Mouse (Mus musculus) retina, adult 2 months (tissue): ENCODE measurements around the gene Itpr2.

Source experiments
- DNase-seq: peaks from one replicate; pipeline ENCODE4 v3.0.0-alpha.2; 2012; ENCODE audit warnings: low read depth, low spot score

Itpr2 gene

DNA sequence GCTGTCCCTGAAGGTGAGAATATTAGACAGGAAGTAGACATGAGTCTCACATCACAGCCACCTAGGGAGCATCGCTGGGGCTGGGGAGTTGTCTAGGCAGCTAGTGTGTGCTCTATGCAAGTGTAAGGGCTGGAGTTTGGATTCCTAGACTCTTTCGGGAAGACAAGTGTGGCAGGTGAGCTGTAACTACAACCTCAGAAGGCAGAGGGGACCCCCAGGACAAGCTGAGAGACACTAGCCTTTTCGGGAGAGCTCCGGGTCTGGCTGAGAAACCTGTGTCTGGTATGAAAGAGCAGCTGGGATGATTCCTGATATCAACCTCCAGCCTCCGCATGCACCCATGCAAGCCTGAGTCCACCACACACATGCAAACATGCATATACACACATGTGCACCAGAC, 232.7 kb downstream of the Itpr2 start:
- DNase-seq = no peak

- no peak for DNase-seq
These were observed 241.2 kb downstream of the Itpr2 start for GRCm38 (mm10) chr6:146260674-146261376.

GRCm38 (mm10) chr6:146258751-146259150, 243.3 kb downstream of the Itpr2 start:
- DNase-seq = no peak

DNA sequence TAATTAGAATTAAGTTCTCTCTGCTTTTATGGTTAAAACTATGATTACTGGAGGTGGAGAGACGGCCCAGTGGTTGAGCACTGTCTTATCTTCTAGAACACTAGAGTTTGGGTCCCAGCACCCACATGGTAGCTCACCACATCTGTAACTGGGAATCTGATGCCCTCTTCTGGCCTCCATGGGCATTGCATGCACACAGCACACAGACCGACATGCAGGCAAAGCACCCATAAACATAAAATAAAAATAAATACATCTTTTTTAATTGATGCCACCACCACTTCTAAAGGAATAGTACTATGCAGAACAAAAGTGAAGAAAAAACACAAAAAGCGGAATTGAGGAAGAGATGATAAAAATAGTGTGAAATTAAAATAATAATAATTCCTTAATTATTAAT, 243.8 kb downstream of the Itpr2 start:
- DNase-seq = no peak

DNA sequence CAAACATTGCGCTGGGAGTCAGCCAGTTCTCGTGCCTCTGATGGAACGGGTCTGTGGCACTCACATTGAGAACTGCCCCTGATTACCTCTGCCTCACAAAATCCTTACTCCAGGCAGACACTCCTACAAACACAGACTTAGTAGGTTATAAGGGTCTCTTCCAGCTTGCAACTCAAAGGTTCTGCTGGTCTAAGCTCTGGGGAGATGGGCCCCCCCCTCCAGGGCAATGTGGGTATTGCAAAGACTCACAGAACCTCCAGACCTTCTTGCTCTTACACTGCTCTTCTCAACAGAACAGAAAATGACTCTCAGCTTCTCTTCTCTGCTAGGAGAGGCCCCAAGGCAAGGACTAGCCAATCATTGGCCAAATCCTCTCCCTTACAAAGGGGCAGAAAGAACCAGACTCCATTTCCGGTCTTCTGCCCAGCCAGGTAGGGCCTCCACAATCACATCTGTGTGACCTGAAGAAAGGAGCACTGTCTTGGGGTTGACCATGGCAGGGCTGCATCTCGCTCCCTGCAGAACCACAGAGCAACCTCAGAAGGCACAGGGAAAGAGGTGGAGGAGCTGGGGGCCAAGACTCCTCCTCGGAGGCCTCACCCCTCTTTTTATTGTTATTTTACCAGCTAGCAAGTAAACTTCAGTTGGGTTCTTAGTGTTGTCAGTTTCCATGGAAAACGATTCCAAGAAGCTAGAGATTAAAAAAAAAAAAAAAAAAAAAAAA, 244.9 kb downstream of the Itpr2 start:
- no peak for DNase-seq

- DNase-seq = no peak
These were observed 245.6 kb downstream of the Itpr2 start for GRCm38 (mm10) chr6:146256401-146256800.

DNA sequence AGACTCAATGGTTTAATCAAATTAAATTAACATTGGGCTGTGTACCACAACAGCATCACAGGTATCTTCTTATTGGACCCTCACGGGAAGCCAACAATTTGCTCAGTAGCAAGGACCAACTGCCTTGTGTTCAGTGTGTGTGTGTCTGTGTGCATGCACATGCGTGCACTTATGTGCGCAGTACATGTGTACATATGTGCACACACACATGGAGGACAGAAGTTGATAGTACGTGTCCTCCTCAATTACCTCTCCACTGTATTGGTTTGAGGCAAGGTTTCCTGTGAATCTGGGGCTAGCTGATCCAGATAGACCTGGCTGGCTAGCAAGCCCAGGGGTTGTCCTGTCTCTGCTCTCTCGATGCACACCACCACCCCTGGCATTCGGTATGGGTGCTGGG, 246.4 kb downstream of the Itpr2 start:
- DNase-seq = no peak

GRCm38 (mm10) chr6:146254931-146255330, 247.1 kb downstream of the Itpr2 start:
- no peak for DNase-seq

DNA sequence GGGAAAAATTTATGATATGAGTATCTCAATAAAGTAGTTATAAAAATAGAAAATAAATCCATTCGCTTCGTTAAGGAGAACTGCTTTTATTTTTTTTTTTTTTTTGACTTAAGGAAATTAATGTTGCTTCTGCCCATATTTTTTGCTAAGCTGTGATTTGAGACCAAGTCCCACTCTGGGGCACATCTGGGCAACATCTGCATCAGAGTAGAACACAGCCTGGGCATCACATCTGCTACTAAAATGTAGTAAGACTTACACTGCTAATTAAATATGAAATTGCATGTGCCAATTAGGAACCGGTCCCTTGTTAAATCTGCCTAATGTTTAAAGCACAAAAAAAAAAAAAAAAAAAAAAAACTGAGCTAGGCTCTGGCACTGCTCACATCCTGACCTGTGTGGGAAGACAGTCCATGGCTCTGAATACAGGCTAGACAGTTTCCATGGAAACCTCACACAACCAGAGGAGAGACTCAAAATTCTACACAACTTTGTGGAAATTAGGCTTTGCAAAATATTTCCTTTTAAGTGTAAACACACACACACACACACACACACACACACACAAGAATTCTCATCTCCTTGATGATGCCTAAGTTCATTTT, 247.7 kb downstream of the Itpr2 start:
- no peak for DNase-seq

GRCm38 (mm10) chr6:146249096-146249495, 252.9 kb downstream of the Itpr2 start:
- no peak for DNase-seq

GRCm38 (mm10) chr6:146248341-146248740, 253.7 kb downstream of the Itpr2 start:
- DNase-seq = no peak

- DNase-seq = no peak
These were observed 254.1 kb downstream of the Itpr2 start for GRCm38 (mm10) chr6:146247906-146248305.

GRCm38 (mm10) chr6:146246368-146246767, 255.7 kb downstream of the Itpr2 start:
- no peak for DNase-seq

GRCm38 (mm10) chr6:146245888-146246287, 256.1 kb downstream of the Itpr2 start:
- DNase-seq = no peak

- DNase-seq = no peak
These were observed 259.0 kb downstream of the Itpr2 start for GRCm38 (mm10) chr6:146243068-146243467.

DNA sequence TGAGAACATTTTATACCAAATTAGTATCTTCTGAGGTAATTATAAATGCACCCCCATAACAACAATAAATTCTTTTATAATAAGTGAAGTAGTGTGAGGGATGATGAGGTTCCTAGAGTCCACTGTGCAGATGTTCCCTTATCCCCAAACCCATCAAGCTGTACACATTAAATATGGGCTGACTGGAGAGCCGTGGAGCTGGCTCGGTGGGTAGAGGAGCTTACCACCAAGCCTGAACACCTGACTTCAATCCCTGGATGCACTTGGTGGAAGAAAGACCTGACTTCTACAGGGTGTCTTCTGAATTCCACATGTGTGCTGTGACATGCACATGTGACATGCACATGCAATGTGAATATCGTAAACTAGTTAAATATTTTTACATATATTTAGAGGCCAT, 260.7 kb downstream of the Itpr2 start:
- no peak for DNase-seq

- DNase-seq = no peak
These were observed 266.9 kb downstream of the Itpr2 start for GRCm38 (mm10) chr6:146235165-146235564.

GRCm38 (mm10) chr6:146234417-146234816, 267.6 kb downstream of the Itpr2 start:
- no peak for DNase-seq

DNA sequence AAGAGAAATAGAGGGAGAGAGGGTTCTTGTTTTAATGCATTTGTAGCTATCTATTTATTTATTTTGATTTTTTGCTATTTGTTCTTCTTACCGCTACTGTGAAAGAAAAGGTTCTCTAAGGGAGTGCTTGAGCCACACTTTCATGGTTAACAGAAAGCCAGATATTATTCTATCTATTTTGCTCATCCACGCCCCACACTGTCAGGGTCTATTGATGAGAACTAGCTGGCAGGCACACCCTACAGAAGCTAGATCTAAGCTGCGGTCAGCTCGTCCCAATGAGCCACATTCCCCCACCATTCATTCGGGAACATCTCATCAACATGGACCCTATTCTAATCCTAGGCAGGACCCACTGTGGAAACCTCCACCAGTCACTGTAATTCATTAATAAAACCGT, 271.1 kb downstream of the Itpr2 start:
- DNase-seq = no peak

DNA sequence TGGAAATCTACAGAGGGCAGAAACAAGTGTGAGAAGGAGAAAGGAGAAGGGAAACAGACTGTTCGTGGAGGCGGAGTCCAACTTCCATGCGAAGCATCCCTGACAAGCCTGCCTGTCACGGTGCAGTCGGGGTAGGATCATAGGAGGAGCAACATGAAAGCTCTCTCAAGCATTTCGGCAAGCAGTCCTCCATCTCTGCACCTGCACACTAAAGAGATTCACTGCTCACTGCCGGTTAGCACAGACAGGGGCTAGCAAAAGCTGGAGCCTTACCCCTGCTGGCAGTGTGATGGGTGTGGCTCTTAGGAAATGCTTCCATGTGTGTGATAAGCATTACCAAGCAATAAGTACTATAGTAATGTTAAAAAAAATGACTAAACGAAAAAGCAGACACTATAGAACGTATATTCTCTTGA, 271.6 kb downstream of the Itpr2 start:
- DNase-seq = no peak

- DNase-seq = no peak
These were observed 272.1 kb downstream of the Itpr2 start for GRCm38 (mm10) chr6:146229967-146230366.

DNA sequence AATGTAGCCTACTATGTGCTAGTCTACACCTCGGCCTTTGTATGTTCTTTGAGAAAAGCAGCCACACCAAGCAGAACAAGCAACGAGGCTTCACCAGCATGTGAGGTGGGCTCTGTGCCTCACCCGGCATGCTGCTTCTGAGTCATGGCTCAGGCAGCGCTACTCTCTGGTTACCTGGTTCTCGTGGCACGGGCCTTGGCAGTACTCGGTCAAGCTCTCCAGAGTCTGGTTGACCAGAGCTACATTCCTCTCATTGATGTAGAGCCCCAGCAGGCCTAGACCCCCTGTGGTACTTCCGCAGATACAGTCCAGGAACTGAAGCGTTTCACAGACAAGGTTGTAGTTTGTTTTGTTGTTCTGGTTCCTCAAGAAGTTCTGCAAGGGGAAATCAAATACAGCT, 272.5 kb downstream of the Itpr2 start:
- DNase-seq = no peak

DNA sequence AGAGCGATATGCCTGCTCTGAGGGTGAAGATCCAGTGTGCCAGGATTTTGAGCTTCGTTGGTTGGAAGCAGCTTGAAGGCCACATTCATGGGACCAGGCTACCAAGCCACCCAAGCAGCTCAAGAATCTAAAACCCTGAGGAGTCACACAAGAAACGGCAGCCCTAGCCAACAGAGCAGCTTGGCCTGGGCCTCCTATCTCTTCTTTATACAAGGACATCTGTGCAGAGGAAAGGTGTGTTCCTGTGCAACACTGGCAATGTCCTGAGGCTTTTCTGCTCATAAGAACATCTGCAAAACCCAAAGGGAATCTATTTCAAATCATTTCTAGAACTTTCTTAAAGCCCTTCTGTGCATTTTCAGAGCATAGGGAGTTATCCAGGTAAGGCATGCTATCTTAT, 274.0 kb downstream of the Itpr2 start:
- no peak for DNase-seq
